Mouse (Mus musculus): ENCODE measurements around the gene Dld. TPM values are rescaled to one million over a fixed set of nuclear protein-coding genes. Genes with fewer than 3 reads are reported as not detected.
A peak's percentile ranks its signal among the peaks of the same experiment; 100 is the strongest.

Gene Dld
- polyA plus RNA-seq, 1 experiment from 2014 or later = 138 TPM

GRCm38 (mm10) chr12:31315961-31316360, 35.3 kb downstream of the Dld start:
- peaks cover 5% of the 10 kb centered on the region; the same call in 1 of the 2 replicates for H3K4me1 ChIP-seq (ENCODE audit: control insufficient read depth, insufficient read depth, low read length)
- no peak for ATAC-seq (ENCODE audit: low read depth)
- peaks cover 96% of the 10 kb centered on the region for H3K36me3 ChIP-seq (ENCODE audit: control insufficient read depth, insufficient read depth, low read length)
- no peak for DNase-seq (ENCODE audit: low spot score)
- no peak overlapping the region for H3K4me3 ChIP-seq (ENCODE audit: low read depth, low read length)
- H3K4me2 ChIP-seq (ENCODE audit: low read depth, low read length) = no peak overlapping the region
- no peaks in the 10 kb centered on the region for H3K27me3 ChIP-seq (replicated peaks; ENCODE audit: control insufficient read depth, insufficient read depth, low read length)
- 69% methylated on average over 6 of the region's 6 CpGs for whole genome bisulfite sequencing
- peaks cover 10% of the 10 kb centered on the region; the same call in 1 of the 2 replicates for H3K9me3 ChIP-seq (ENCODE audit: control insufficient read depth, low read length)
- no peak overlapping the region for H3K9ac ChIP-seq (ENCODE audit: low read depth, low read length)
- no peak overlapping the region for H3K27ac ChIP-seq (replicated peaks; ENCODE audit: low read depth, low read length)

GRCm38 (mm10) chr12:31314310-31314709, 36.9 kb downstream of the Dld start:
- no peak for DNase-seq (ENCODE audit: low spot score)

GRCm38 (mm10) chr12:31313136-31313535, 38.1 kb downstream of the Dld start:
- no peak for DNase-seq (ENCODE audit: low spot score)
- Histone ChIP-seq H3K27me3 (replicated peaks; ENCODE audit: control insufficient read depth, insufficient read depth, low read length) (no peaks in the 10 kb centered on the region), H3K4me2 (ENCODE audit: low read depth, low read length) (no peak overlapping the region), H3K9ac (ENCODE audit: low read depth, low read length) (no peak overlapping the region), H3K36me3 (ENCODE audit: control insufficient read depth, insufficient read depth, low read length) (peaks cover 96% of the 10 kb centered on the region), H3K4me1 (ENCODE audit: control insufficient read depth, insufficient read depth, low read length) (no peaks in the 10 kb centered on the region), H3K27ac (replicated peaks; ENCODE audit: low read depth, low read length) (no peak overlapping the region), H3K9me3 (ENCODE audit: control insufficient read depth, low read length) (peaks cover 10% of the 10 kb centered on the region; the same call in 1 of the 2 replicates), H3K4me3 (ENCODE audit: low read depth, low read length) (no peak overlapping the region)
- no peak for ATAC-seq (ENCODE audit: low read depth)
- WGBS = 92% methylated on average over 4 of the region's 4 CpGs

More at GRCm38 (mm10) chr12:31314310-31314709, 36.9 kb downstream of the Dld start:
- Histone ChIP-seq H3K27ac (replicated peaks; ENCODE audit: low read depth, low read length) (no peak overlapping the region), H3K27me3 (replicated peaks; ENCODE audit: control insufficient read depth, insufficient read depth, low read length) (no peaks in the 10 kb centered on the region), H3K9ac (ENCODE audit: low read depth, low read length) (no peak overlapping the region), H3K4me1 (ENCODE audit: control insufficient read depth, insufficient read depth, low read length) (no peaks in the 10 kb centered on the region), H3K4me2 (ENCODE audit: low read depth, low read length) (no peak overlapping the region), H3K4me3 (ENCODE audit: low read depth, low read length) (no peak overlapping the region), H3K9me3 (ENCODE audit: control insufficient read depth, low read length) (peaks cover 10% of the 10 kb centered on the region; the same call in 1 of the 2 replicates), H3K36me3 (ENCODE audit: control insufficient read depth, insufficient read depth, low read length) (peaks cover 96% of the 10 kb centered on the region)
- WGBS = 97% methylated on average over 7 of the region's 7 CpGs
- ATAC-seq (ENCODE audit: low read depth) = no peak

- Histone ChIP-seq H3K27me3 (replicated peaks; ENCODE audit: control insufficient read depth, insufficient read depth, low read length) (no peaks in the 10 kb centered on the region), H3K4me2 (ENCODE audit: low read depth, low read length) (no peak overlapping the region), H3K36me3 (ENCODE audit: control insufficient read depth, insufficient read depth, low read length) (peaks cover 96% of the 10 kb centered on the region), H3K9me3 (ENCODE audit: control insufficient read depth, low read length) (peaks cover 10% of the 10 kb centered on the region; the same call in 1 of the 2 replicates), H3K4me3 (ENCODE audit: low read depth, low read length) (no peak overlapping the region), H3K27ac (replicated peaks; ENCODE audit: low read depth, low read length) (no peak overlapping the region), H3K4me1 (ENCODE audit: control insufficient read depth, insufficient read depth, low read length) (no peaks in the 10 kb centered on the region), H3K9ac (ENCODE audit: low read depth, low read length) (no peak overlapping the region)
- DNase-seq (ENCODE audit: low spot score) (no peak), ATAC-seq (ENCODE audit: low read depth) (no peak)
- WGBS = 87% methylated on average over 5 of the region's 5 CpGs
Observed at GRCm38 (mm10) chr12:31312281-31312680, 39.0 kb downstream of the Dld start.

- no peaks in the 10 kb centered on the region for H3K27me3 ChIP-seq (replicated peaks; ENCODE audit: control insufficient read depth, insufficient read depth, low read length)
- ATAC-seq (ENCODE audit: low read depth) = no peak
- peaks cover 96% of the 10 kb centered on the region for H3K36me3 ChIP-seq (ENCODE audit: control insufficient read depth, insufficient read depth, low read length)
- no peak overlapping the region for H3K4me2 ChIP-seq (ENCODE audit: low read depth, low read length)
- no peak overlapping the region for H3K9ac ChIP-seq (ENCODE audit: low read depth, low read length)
- H3K4me3 ChIP-seq (ENCODE audit: low read depth, low read length) = no peak overlapping the region
- 82% methylated on average over 9 of the region's 9 CpGs for WGBS
- no peaks in the 10 kb centered on the region for H3K4me1 ChIP-seq (ENCODE audit: control insufficient read depth, insufficient read depth, low read length)
- no peak overlapping the region for H3K27ac ChIP-seq (replicated peaks; ENCODE audit: low read depth, low read length)
- peaks cover 10% of the 10 kb centered on the region; the same call in 1 of the 2 replicates for H3K9me3 ChIP-seq (ENCODE audit: control insufficient read depth, low read length)
- no peak for DNase-seq (ENCODE audit: low spot score)
Observed at GRCm38 (mm10) chr12:31311671-31312265, 39.5 kb downstream of the Dld start.

- Histone ChIP-seq H3K9ac (ENCODE audit: low read depth, low read length) (no peak overlapping the region), H3K27ac (replicated peaks; ENCODE audit: low read depth, low read length) (no peak overlapping the region), H3K4me3 (ENCODE audit: low read depth, low read length) (no peak overlapping the region), H3K4me1 (ENCODE audit: control insufficient read depth, insufficient read depth, low read length) (no peaks in the 10 kb centered on the region), H3K4me2 (ENCODE audit: low read depth, low read length) (no peak overlapping the region), H3K27me3 (replicated peaks; ENCODE audit: control insufficient read depth, insufficient read depth, low read length) (no peaks in the 10 kb centered on the region), H3K36me3 (ENCODE audit: control insufficient read depth, insufficient read depth, low read length) (peaks cover 98% of the 10 kb centered on the region), H3K9me3 (ENCODE audit: control insufficient read depth, low read length) (peaks cover 10% of the 10 kb centered on the region; the same call in 1 of the 2 replicates)
- ATAC-seq (ENCODE audit: low read depth) (peak; percentile 34; the same call in 1 of the 2 replicates), DNase-seq (ENCODE audit: low spot score) (peak; percentile 38)
- 44% methylated on average over 9 of the region's 9 CpGs for WGBS
Observed at GRCm38 (mm10) chr12:31310687-31311086, 40.6 kb downstream of the Dld start.

GRCm38 (mm10) chr12:31307756-31308155, 43.5 kb downstream of the Dld start:
- WGBS = 97% methylated on average over 8 of the region's 8 CpGs
- DNase-seq (ENCODE audit: low spot score) (no peak), ATAC-seq (ENCODE audit: low read depth) (no peak)
- no peaks in the 10 kb centered on the region for H3K27me3 ChIP-seq (replicated peaks; ENCODE audit: control insufficient read depth, insufficient read depth, low read length)
- peaks cover 99% of the 10 kb centered on the region for H3K36me3 ChIP-seq (ENCODE audit: control insufficient read depth, insufficient read depth, low read length)
- no peak overlapping the region for H3K27ac ChIP-seq (replicated peaks; ENCODE audit: low read depth, low read length)
- H3K4me3 ChIP-seq (ENCODE audit: low read depth, low read length) = no peak overlapping the region
- H3K4me1 ChIP-seq (ENCODE audit: control insufficient read depth, insufficient read depth, low read length) = no peaks in the 10 kb centered on the region
- H3K9me3 ChIP-seq (ENCODE audit: control insufficient read depth, low read length) = no peaks in the 10 kb centered on the region
- H3K4me2 ChIP-seq (ENCODE audit: low read depth, low read length) = no peak overlapping the region
- no peak overlapping the region for H3K9ac ChIP-seq (ENCODE audit: low read depth, low read length)

- Histone ChIP-seq H3K4me2 (ENCODE audit: low read depth, low read length) (no peak overlapping the region), H3K36me3 (ENCODE audit: control insufficient read depth, insufficient read depth, low read length) (peaks cover 99% of the 10 kb centered on the region), H3K27ac (replicated peaks; ENCODE audit: low read depth, low read length) (no peak overlapping the region), H3K4me3 (ENCODE audit: low read depth, low read length) (no peak overlapping the region), H3K9me3 (ENCODE audit: control insufficient read depth, low read length) (no peaks in the 10 kb centered on the region), H3K9ac (ENCODE audit: low read depth, low read length) (no peak overlapping the region), H3K27me3 (replicated peaks; ENCODE audit: control insufficient read depth, insufficient read depth, low read length) (no peaks in the 10 kb centered on the region), H3K4me1 (ENCODE audit: control insufficient read depth, insufficient read depth, low read length) (no peaks in the 10 kb centered on the region)
- ATAC-seq (ENCODE audit: low read depth) = no peak
- no peak for DNase-seq (ENCODE audit: low spot score)
- WGBS = 94% methylated on average over 8 of the region's 8 CpGs
Observed at GRCm38 (mm10) chr12:31307011-31307410, 44.2 kb downstream of the Dld start.

Data from embryonic facial prominence, embryonic 14.5 days (tissue).